Mouse (Mus musculus) lung, embryonic 14.5 days (tissue): ENCODE measurements around the gene Rnpepl1. TPM values are rescaled to one million over a fixed set of nuclear protein-coding genes. Genes with fewer than 3 reads are reported as not detected.
A peak's percentile ranks its signal among the peaks of the same experiment; 100 is the strongest.
"Not testable (repeated sequence)": the region's sequence is repeated elsewhere in the genome, so short reads cannot be mapped to it uniquely, and the experiment has no call there.

ENCODE experiments used
- ATAC-seq: fragments of 200-750 bp; cut with Nextera tagmentation; 2 replicates; pipeline ENCODE4 v1.8.0; 2017; ENCODE audit warnings: mild to moderate bottlenecking, moderate TSS enrichment, moderate library complexity; ENCODE audit not compliant: insufficient read depth
- DNase-seq: peaks from one replicate; pipeline ENCODE4 v3.0.0-alpha.2; 2015
- H3K27ac ChIP-seq: fragments of 300-500 bp; sonication (generic); 2 replicates; pipeline ENCODE4 v1.5.1; 2014; ENCODE audit warnings: low read depth, mild to moderate bottlenecking, moderate library complexity
- H3K27me3 ChIP-seq: fragments of 300-500 bp; sonication (generic); 2 replicates; pipeline ENCODE4 v1.6.1; 2014; ENCODE audit warnings: low read length, control low read depth; ENCODE audit not compliant: insufficient read depth
- H3K36me3 ChIP-seq: fragments of 300-500 bp; sonication (generic); 2 replicates; pipeline ENCODE4 v1.6.1; 2014; ENCODE audit warnings: control low read depth; ENCODE audit not compliant: insufficient read depth
- H3K4me1 ChIP-seq: fragments of 300-500 bp; sonication (generic); 2 replicates; pipeline ENCODE4 v1.6.1; 2014; ENCODE audit warnings: antibody characterized with exemption, control low read depth; ENCODE audit not compliant: insufficient read depth
- H3K4me2 ChIP-seq: fragments of 300-500 bp; sonication (generic); 2 replicates; pipeline ENCODE4 v1.6.1; 2014; ENCODE audit warnings: mild to moderate bottlenecking
- H3K4me3 ChIP-seq: fragments of 300-500 bp; sonication (generic); 2 replicates; pipeline ENCODE4 v1.5.1; 2014; ENCODE audit warnings: low read depth, low read length
- H3K9ac ChIP-seq: fragments of 300-500 bp; sonication (generic); 2 replicates; pipeline ENCODE4 v1.6.1; 2014
- H3K9me3 ChIP-seq: fragments of 300-500 bp; sonication (generic); 2 replicates; pipeline ENCODE4 v1.6.1; 2016; ENCODE audit warnings: low read depth, low read length, control low read depth
- CTCF ChIP-seq: IDR thresholded peaks from 2 replicates; pipeline ENCODE4 v1.5.1; 2016; ENCODE audit warnings: antibody characterized with exemption, low read depth
- WGBS: fragments of 180-500 bp; shearing (Covaris S2); extraction: QIAGEN DNeasy Blood & Tissue Kit; methylation state at CpG from one replicate; pipeline ENCODE4 v1.1.7; 2014; 5-methylcytosine and 5-hydroxymethylcytosine counted together
- polyA plus RNA-seq: library from polyadenylated mRNA; unstranded; fragments of >200 nt; fragmentation: Nextera tagmentation; extraction: Ambion mirVana; gene quantifications from 2 replicates; pipeline ENCODE4 v1.2.1, GENCODE M21; 2014

Gene Rnpepl1
- polyA plus RNA-seq, 1 experiment from 2014 or later, result 43.3 TPM

GRCm38 (mm10) chr1:92953641-92954040 is 43.1 kb downstream of the Rnpepl1 start:
- 58% methylated on average over 2 of the region's 2 CpGs for WGBS
- Histone ChIP-seq H3K27ac (no peak overlapping the region), H3K4me3 (no peak overlapping the region), H3K9me3 (no peaks in the 10 kb centered on the region), H3K9ac (no peak overlapping the region), H3K36me3 (peaks cover 5% of the 10 kb centered on the region; the same call in 1 of the 2 replicates), H3K27me3 (no peaks in the 10 kb centered on the region), H3K4me2 (no peak overlapping the region), H3K4me1 (no peaks in the 10 kb centered on the region)
- TF ChIP-seq CTCF, result no peak
- ATAC-seq (no peak), DNase-seq (no peak)

- not testable (repeated sequence) for H3K4me1 ChIP-seq, DNase-seq, H3K9me3 ChIP-seq, H3K27ac ChIP-seq, H3K36me3 ChIP-seq, H3K27me3 ChIP-seq, H3K9ac ChIP-seq, H3K4me3 ChIP-seq, ATAC-seq
- TF ChIP-seq CTCF, result peak; percentile 69
- WGBS, result 4% methylated on average over 11 of the region's 11 CpGs
- H3K4me2 ChIP-seq, result peak overlapping the region; percentile 52
These were observed 46.2 kb downstream of the Rnpepl1 start for GRCm38 (mm10) chr1:92956571-92957335.

GRCm38 (mm10) chr1:92958999-92959398 is 48.4 kb downstream of the Rnpepl1 start:
- ATAC-seq (no peak), DNase-seq (peak; percentile 45)
- Histone ChIP-seq H3K9me3 (no peaks in the 10 kb centered on the region), H3K4me3 (no peak overlapping the region), H3K36me3 (no peaks in the 10 kb centered on the region), H3K4me1 (no peaks in the 10 kb centered on the region), H3K9ac (no peak overlapping the region), H3K27ac (no peak overlapping the region), H3K27me3 (no peaks in the 10 kb centered on the region), H3K4me2 (no peak overlapping the region)
- 84% methylated on average over 1 of the region's 1 CpGs for WGBS
- TF ChIP-seq CTCF, result no peak

GRCm38 (mm10) chr1:92970791-92971190 is 60.2 kb downstream of the Rnpepl1 start:
- H3K4me2 ChIP-seq, H3K36me3 ChIP-seq, H3K9ac ChIP-seq, H3K9me3 ChIP-seq, DNase-seq, H3K4me1 ChIP-seq, ATAC-seq, H3K4me3 ChIP-seq, H3K27me3 ChIP-seq, H3K27ac ChIP-seq: not testable (repeated sequence)
- 81% methylated on average over 6 of the region's 6 CpGs for WGBS

- H3K36me3 ChIP-seq, result no peaks in the 10 kb centered on the region
These were observed 61.6 kb downstream of the Rnpepl1 start for GRCm38 (mm10) chr1:92971879-92972795.

GRCm38 (mm10) chr1:92972854-92973253 is 62.3 kb downstream of the Rnpepl1 start:
- DNase-seq (peak; percentile 74), ATAC-seq (no peak; the same call in 1 of the 2 replicates)
- no peaks in the 10 kb centered on the region; the same call in 1 of the 2 replicates for H3K4me1 ChIP-seq
- no peak overlapping the region for H3K9ac ChIP-seq
- TF ChIP-seq CTCF, result no peak
- H3K27me3 ChIP-seq, result no peaks in the 10 kb centered on the region
- H3K4me2 ChIP-seq, result no peak overlapping the region
- WGBS, result 33% methylated on average over 1 of the region's 1 CpGs
- H3K27ac ChIP-seq, result no peak overlapping the region
- H3K36me3 ChIP-seq, result no peaks in the 10 kb centered on the region
- no peak overlapping the region for H3K4me3 ChIP-seq
- H3K9me3 ChIP-seq, result no peaks in the 10 kb centered on the region

More at GRCm38 (mm10) chr1:92971879-92972795, 61.6 kb downstream of the Rnpepl1 start:
- H3K9me3 ChIP-seq, result no peaks in the 10 kb centered on the region
- no peaks in the 10 kb centered on the region; the same call in 1 of the 2 replicates for H3K4me1 ChIP-seq
- WGBS, result 82% methylated on average over 7 of the region's 7 CpGs
- no peak overlapping the region for H3K4me2 ChIP-seq
- DNase-seq (no peak), ATAC-seq (no peak)
- H3K27me3 ChIP-seq, result no peaks in the 10 kb centered on the region
- TF ChIP-seq CTCF, result no peak
- no peak overlapping the region for H3K9ac ChIP-seq
- no peak overlapping the region for H3K27ac ChIP-seq
- H3K4me3 ChIP-seq, result no peak overlapping the region

Other genes starting within 250 kb of the Rnpepl1 start
- gene Gpc1, start 79.1 kb upstream of the Rnpepl1 start, polyA plus RNA-seq, result 36.3 and 42.4 TPM in 2 replicates
- gene Ankmy1, start 7.9 kb upstream of the Rnpepl1 start, polyA plus RNA-seq, result 0.20 and 0.41 TPM in 2 replicates
- gene Dusp28, start 3.8 kb upstream of the Rnpepl1 start, polyA plus RNA-seq, result 6.9 and 8.9 TPM in 2 replicates
- gene Capn10, start 23.6 kb downstream of the Rnpepl1 start, polyA plus RNA-seq, result 22.2 and 26.8 TPM in 2 replicates
- gene Gpr35, start 40.1 kb downstream of the Rnpepl1 start, polyA plus RNA-seq, result 0.19 and 0.50 TPM in 2 replicates
- gene Aqp12, start 95.6 kb downstream of the Rnpepl1 start, polyA plus RNA-seq, result not detected in 2 replicates
- gene Kif1a, start 191.2 kb downstream of the Rnpepl1 start, polyA plus RNA-seq, result 8.6 and 11.2 TPM in 2 replicates
- 0.27 TPM in 1 of 2 replicates, not detected in the other for gene Agxt, start 224.5 kb downstream of the Rnpepl1 start, polyA plus RNA-seq